Mouse (Mus musculus): ENCODE results near the gene Dnaic1. TPM values are rescaled to one million over a fixed set of nuclear protein-coding genes. Genes with fewer than 3 reads are reported as not detected.

Dnaic1 gene
- polyA plus RNA-seq, 1 experiment from 2014 or later: 1.0 TPM

- Histone ChIP-seq H3K27me3 (no peaks in the 10 kb centered on the region), H3K9ac (0 out of 2 replicates have a peak overlapping the region, but pooled peaks have one; percentile 2), H3K9me3 (replicated peaks) (no peaks in the 10 kb centered on the region), H3K4me2 (no peak overlapping the region), H3K4me1 (peaks cover 51% of the 10 kb centered on the region), H3K27ac (no peak overlapping the region), H3K4me3 (no peak overlapping the region), H3K36me3 (ENCODE audit: poor library complexity, severe bottlenecking) (no peaks in the 10 kb centered on the region)
- no peak for ATAC-seq
- WGBS: 49% methylated on average over 12 of the region's 12 CpGs
Measured at GRCm38 (mm10) chr4:41618916-41619746, 49.6 kb downstream of the Dnaic1 start.

- WGBS: 91% methylated on average over 14 of the region's 14 CpGs
- no peak for ATAC-seq
- H3K36me3 ChIP-seq (ENCODE audit: poor library complexity, severe bottlenecking): no peaks in the 10 kb centered on the region
- H3K4me1 ChIP-seq: peaks cover 24% of the 10 kb centered on the region
- no peak overlapping the region for H3K4me3 ChIP-seq
- no peak overlapping the region for H3K9ac ChIP-seq
- H3K27ac ChIP-seq: no peak overlapping the region
- no peak overlapping the region for H3K4me2 ChIP-seq
- H3K27me3 ChIP-seq: peaks cover 10% of the 10 kb centered on the region
- no peaks in the 10 kb centered on the region for H3K9me3 ChIP-seq (replicated peaks)
Measured at GRCm38 (mm10) chr4:41622071-41622470, 52.5 kb downstream of the Dnaic1 start.

- no peaks in the 10 kb centered on the region for H3K36me3 ChIP-seq (ENCODE audit: poor library complexity, severe bottlenecking)
- H3K9ac ChIP-seq: peak overlapping the region; percentile 52
- peak overlapping the region; percentile 4; the same call in 1 of the 2 replicates for H3K4me2 ChIP-seq
- H3K27ac ChIP-seq: peak overlapping the region; percentile 71
- WGBS: 7% methylated on average over 8 of the region's 8 CpGs
- no peak overlapping the region for H3K4me3 ChIP-seq
- no peaks in the 10 kb centered on the region for H3K9me3 ChIP-seq (replicated peaks)
- peaks cover 16% of the 10 kb centered on the region for H3K27me3 ChIP-seq
- H3K4me1 ChIP-seq: peaks cover 51% of the 10 kb centered on the region
- peak; percentile 36; the same call in 1 of the 2 replicates for ATAC-seq
Measured at GRCm38 (mm10) chr4:41628202-41628927, 58.8 kb downstream of the Dnaic1 start.

- Histone ChIP-seq H3K4me3 (no peak overlapping the region), H3K36me3 (ENCODE audit: poor library complexity, severe bottlenecking) (no peaks in the 10 kb centered on the region), H3K9ac (no peak overlapping the region), H3K27me3 (peaks cover 21% of the 10 kb centered on the region), H3K9me3 (replicated peaks) (no peaks in the 10 kb centered on the region), H3K4me2 (no peak overlapping the region), H3K4me1 (peaks cover 51% of the 10 kb centered on the region), H3K27ac (no peak overlapping the region)
- no peak for ATAC-seq
- 31% methylated on average over 6 of the region's 6 CpGs for WGBS
Measured at GRCm38 (mm10) chr4:41630196-41630595, 60.6 kb downstream of the Dnaic1 start.

- peaks cover 11% of the 10 kb centered on the region for H3K27me3 ChIP-seq
- H3K9ac ChIP-seq: peak overlapping the region; percentile 58
- H3K4me2 ChIP-seq: peak overlapping the region; percentile 37
- H3K27ac ChIP-seq: peak overlapping the region; percentile 61
- peaks cover 59% of the 10 kb centered on the region for H3K4me1 ChIP-seq
- no peak overlapping the region for H3K4me3 ChIP-seq
- no peaks in the 10 kb centered on the region for H3K36me3 ChIP-seq (ENCODE audit: poor library complexity, severe bottlenecking)
- ATAC-seq: peak; percentile 43
- no peaks in the 10 kb centered on the region for H3K9me3 ChIP-seq (replicated peaks)
- under 1% methylated on average over 11 of the region's 11 CpGs for WGBS
Measured at GRCm38 (mm10) chr4:41631390-41631789, 61.8 kb downstream of the Dnaic1 start.

- peaks cover 13% of the 10 kb centered on the region; the same call in 1 of the 2 replicates for H3K36me3 ChIP-seq (ENCODE audit: poor library complexity, severe bottlenecking)
Measured at GRCm38 (mm10) chr4:41633001-41633400, 63.4 kb downstream of the Dnaic1 start.

GRCm38 (mm10) chr4:41634631-41635030, 65.1 kb downstream of the Dnaic1 start:
- Histone ChIP-seq H3K36me3 (ENCODE audit: poor library complexity, severe bottlenecking) (peaks cover 16% of the 10 kb centered on the region; the same call in 1 of the 2 replicates), H3K4me3 (no peak overlapping the region), H3K27ac (no peak overlapping the region), H3K9ac (no peak overlapping the region), H3K4me2 (no peak overlapping the region), H3K27me3 (peaks cover 11% of the 10 kb centered on the region), H3K4me1 (peaks cover 67% of the 10 kb centered on the region), H3K9me3 (replicated peaks) (no peaks in the 10 kb centered on the region)
- WGBS: 49% methylated on average over 8 of the region's 8 CpGs
- no peak for ATAC-seq

More at GRCm38 (mm10) chr4:41633001-41633400, 63.4 kb downstream of the Dnaic1 start:
- WGBS: 75% methylated on average over 9 of the region's 9 CpGs
- Histone ChIP-seq H3K4me2 (no peak overlapping the region), H3K4me1 (peaks cover 66% of the 10 kb centered on the region), H3K9me3 (replicated peaks) (no peaks in the 10 kb centered on the region), H3K4me3 (no peak overlapping the region), H3K9ac (no peak overlapping the region), H3K27ac (no peak overlapping the region), H3K27me3 (peaks cover 16% of the 10 kb centered on the region)
- no peak for ATAC-seq

GRCm38 (mm10) chr4:41635224-41635623, 65.6 kb downstream of the Dnaic1 start:
- Histone ChIP-seq H3K36me3 (ENCODE audit: poor library complexity, severe bottlenecking) (peaks cover 16% of the 10 kb centered on the region; the same call in 1 of the 2 replicates), H3K9me3 (replicated peaks) (no peaks in the 10 kb centered on the region), H3K27ac (no peak overlapping the region), H3K27me3 (peaks cover 11% of the 10 kb centered on the region), H3K9ac (no peak overlapping the region), H3K4me1 (peaks cover 61% of the 10 kb centered on the region), H3K4me3 (no peak overlapping the region), H3K4me2 (no peak overlapping the region)
- 81% methylated on average over 8 of the region's 8 CpGs for WGBS
- ATAC-seq: no peak

GRCm38 (mm10) chr4:41635906-41636305, 66.3 kb downstream of the Dnaic1 start:
- H3K27me3 ChIP-seq: peaks cover 11% of the 10 kb centered on the region
- WGBS: 65% methylated on average over 2 of the region's 2 CpGs
- H3K9me3 ChIP-seq (replicated peaks): no peaks in the 10 kb centered on the region
- no peak for ATAC-seq
- H3K4me3 ChIP-seq: no peak overlapping the region
- H3K27ac ChIP-seq: no peak overlapping the region
- peaks cover 16% of the 10 kb centered on the region; the same call in 1 of the 2 replicates for H3K36me3 ChIP-seq (ENCODE audit: poor library complexity, severe bottlenecking)
- peaks cover 61% of the 10 kb centered on the region for H3K4me1 ChIP-seq
- no peak overlapping the region for H3K4me2 ChIP-seq
- no peak overlapping the region; the same call in 1 of the 2 replicates for H3K9ac ChIP-seq

- H3K9ac ChIP-seq: no peak overlapping the region
- H3K4me1 ChIP-seq: peaks cover 56% of the 10 kb centered on the region
- no peak for ATAC-seq
- H3K9me3 ChIP-seq (replicated peaks): no peaks in the 10 kb centered on the region
- no peak overlapping the region for H3K4me3 ChIP-seq
- WGBS: 70% methylated on average over 7 of the region's 7 CpGs
- peaks cover 11% of the 10 kb centered on the region for H3K27me3 ChIP-seq
- no peak overlapping the region for H3K27ac ChIP-seq
- no peak overlapping the region for H3K4me2 ChIP-seq
- H3K36me3 ChIP-seq (ENCODE audit: poor library complexity, severe bottlenecking): peaks cover 16% of the 10 kb centered on the region; the same call in 1 of the 2 replicates
Measured at GRCm38 (mm10) chr4:41636366-41636765, 66.8 kb downstream of the Dnaic1 start.

- peaks cover 49% of the 10 kb centered on the region for H3K4me1 ChIP-seq
- peaks cover 16% of the 10 kb centered on the region; the same call in 1 of the 2 replicates for H3K36me3 ChIP-seq (ENCODE audit: poor library complexity, severe bottlenecking)
- peak overlapping the region; percentile 40; the same call in 1 of the 2 replicates for H3K9ac ChIP-seq
- H3K9me3 ChIP-seq (replicated peaks): no peaks in the 10 kb centered on the region
- no peak overlapping the region for H3K4me2 ChIP-seq
- H3K27me3 ChIP-seq: peaks cover 11% of the 10 kb centered on the region
- H3K4me3 ChIP-seq: no peak overlapping the region
- H3K27ac ChIP-seq: no peak overlapping the region
- no peak for ATAC-seq
- WGBS: 84% methylated on average over 10 of the region's 10 CpGs
Measured at GRCm38 (mm10) chr4:41636882-41637635, 67.5 kb downstream of the Dnaic1 start.

Data from forebrain, embryonic 13.5 days (tissue).